Mouse (Mus musculus) brain, embryonic 14.5 days (tissue): Measurements from ENCODE around the gene Sco2.

Experiments used
- CTCF ChIP-seq: fragments of 200-500 bp; IDR thresholded peaks from 2 replicates; pipeline ENCODE4 v1.5.1; 2012; ENCODE audit warnings: inconsistent platforms, mild to moderate bottlenecking, moderate library complexity, borderline replicate concordance; ENCODE audit not compliant: insufficient read depth, insufficient read length; ENCODE audit errors: extremely low read depth
- POLR2A ChIP-seq: fragments of 200-500 bp; IDR thresholded peaks from 2 replicates; pipeline ENCODE4 v1.6.1; 2012; ENCODE audit warnings: mild to moderate bottlenecking, inconsistent platforms, borderline replicate concordance; ENCODE audit not compliant: poor library complexity, insufficient read depth, insufficient read length, severe bottlenecking; ENCODE audit errors: extremely low read depth

GRCm38 (mm10) chr15:89372536-89372935, 1.1 kb downstream of the Sco2 start:
- no peak for TF ChIP-seq POLR2A
- TF ChIP-seq CTCF: no peak
